Mouse (Mus musculus) skeletal muscle tissue, adult 2 months (tissue): ENCODE data around the gene Eng.

Source experiments
- DNase-seq: peaks from one replicate; pipeline ENCODE4 v3.0.0-alpha.2; 2012; ENCODE audit warnings: low read depth, low spot score

The Eng gene

DNA sequence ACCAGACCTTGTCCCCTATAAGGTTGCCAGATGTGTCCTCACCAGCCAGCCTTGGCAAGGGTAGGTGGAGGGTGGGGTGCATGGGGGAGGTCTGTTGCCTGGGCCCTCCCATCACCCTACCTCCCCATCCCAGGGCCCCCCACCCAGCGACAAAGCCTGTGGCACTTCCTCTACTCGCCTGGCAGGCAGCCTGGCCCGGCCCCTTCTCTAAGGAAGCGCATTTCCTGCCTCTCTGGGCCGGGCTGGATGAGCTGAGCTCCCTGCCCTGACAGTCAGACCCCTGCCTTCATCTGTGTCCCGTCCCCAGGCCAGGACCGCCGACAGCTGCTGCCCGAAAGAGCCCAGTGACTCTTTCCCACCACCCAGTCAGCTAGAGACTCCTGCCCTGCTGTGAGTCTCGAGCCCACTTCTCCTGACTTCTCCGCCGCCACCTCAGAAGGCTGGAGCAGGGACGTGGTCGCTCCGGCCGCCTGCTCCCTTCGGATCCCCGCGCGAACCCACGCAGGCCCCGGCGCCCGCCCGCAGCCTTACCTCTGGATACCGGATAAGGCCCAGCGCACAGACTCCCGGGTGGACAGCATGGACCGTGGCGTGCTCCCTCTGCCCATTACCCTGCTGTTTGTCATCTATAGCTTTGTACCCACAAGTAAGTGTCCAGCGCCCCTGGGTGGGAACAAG, at the start of gene Eng:
TSS of gene Eng (plus strand) at position 217 of the 678 bp plus-strand sequence.
- DNase-seq, result peak; percentile 51

GRCm38 (mm10) chr2:32596725-32597124, 49.7 kb upstream of the Eng start:
- DNase-seq, result no peak

- no peak for DNase-seq
Observed at GRCm38 (mm10) chr2:32597248-32597647, 49.1 kb upstream of the Eng start.

- DNase-seq, result no peak
Observed at GRCm38 (mm10) chr2:32597699-32598098, 48.7 kb upstream of the Eng start.

DNA sequence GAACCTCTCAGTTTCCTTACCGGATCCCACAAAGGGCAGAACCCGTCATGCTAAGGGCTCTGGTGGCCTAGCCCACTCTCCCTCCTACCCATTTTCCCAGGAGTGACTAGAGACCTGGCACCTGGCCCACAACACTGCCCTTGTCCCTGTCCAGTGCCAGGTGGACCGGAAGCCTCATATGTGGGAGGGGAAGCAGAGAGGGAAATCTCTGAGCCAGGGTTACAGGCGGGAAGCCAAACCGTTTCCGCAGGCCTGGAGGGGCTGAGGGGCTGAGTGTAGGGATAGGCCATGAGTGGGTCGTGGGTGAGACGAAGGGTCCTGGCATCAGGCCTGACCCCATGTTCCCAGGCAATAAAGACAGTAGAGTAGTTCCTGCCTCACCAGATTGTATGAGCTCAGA, 47.9 kb upstream of the Eng start:
- no peak for DNase-seq

DNA sequence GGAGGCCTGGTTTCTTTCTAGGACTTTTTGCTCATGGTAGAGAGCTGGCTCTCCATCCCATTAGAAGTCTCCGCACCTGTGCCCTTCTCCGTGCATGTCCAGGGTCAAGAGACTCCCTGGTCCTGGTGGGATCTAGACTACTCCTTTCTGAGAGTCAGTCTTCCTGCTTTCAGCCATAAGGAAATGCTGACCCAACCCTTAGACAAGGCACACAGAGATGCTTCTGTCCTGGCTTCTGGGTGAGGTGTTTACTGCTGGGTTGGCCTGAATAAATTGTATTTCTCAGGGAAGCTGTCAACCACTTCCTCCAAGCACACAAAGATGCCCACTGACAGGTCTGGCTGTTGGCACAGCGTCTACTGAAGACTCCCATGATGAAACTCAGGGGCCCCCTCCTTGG, 47.0 kb upstream of the Eng start, which contains the start of gene St6galnac6:
TSS of gene St6galnac6 (plus strand) at position 301 of the 400 bp plus-strand sequence.
- DNase-seq, result no peak

DNA sequence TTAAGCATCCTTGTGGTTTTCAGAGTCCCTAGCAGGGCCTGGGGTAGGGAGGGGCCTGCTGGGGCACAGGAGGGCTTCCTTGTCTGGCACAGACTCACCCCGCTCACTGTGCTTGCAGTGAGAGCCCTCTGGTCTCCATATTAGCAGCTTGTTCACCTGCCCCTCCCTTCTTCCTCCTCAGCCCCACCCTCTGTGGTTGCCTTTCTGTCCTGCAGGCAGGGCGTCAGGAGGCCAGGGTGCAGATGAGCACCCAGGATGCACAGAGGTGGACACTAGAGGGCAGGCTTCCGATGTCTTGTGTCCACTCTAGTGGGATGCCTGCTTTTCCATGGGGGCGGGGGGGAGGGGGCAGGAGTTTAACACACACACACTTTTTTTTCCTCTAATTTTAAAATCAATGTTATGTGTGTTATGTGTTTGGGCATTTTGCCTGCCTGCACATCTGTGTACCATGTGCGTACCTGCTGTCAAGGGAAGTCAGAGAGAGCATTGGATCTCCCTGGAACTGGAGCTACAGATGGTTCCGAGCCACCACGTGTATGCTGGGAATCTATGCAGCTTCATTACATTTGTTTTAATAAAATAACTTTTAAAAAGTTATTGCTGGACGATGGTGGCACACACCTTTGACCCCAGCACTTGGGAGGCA, 44.9 kb upstream of the Eng start:
- no peak for DNase-seq

DNA sequence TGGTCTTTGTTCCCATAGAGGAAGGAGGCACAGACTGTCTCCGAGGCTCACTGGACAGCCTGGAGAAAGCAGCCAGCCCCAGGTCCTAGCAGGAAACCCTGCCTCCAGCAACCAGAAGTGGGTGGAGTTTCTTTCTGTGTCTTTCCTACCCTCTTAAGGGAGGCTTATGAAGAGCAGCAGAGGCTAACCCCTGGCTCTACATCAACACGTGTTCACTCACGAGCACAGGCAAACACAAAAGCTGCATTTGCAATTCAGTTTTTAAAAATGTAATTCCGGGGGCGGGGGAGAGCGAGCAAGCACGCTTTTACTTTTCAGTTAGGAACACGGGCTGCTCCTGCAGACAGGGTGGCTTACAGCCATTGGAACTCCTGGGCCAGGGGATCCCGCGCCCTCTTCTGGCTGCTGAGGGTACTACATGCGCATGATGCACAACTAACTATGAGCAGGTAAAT, 43.8 kb upstream of the Eng start:
- DNase-seq, result peak; percentile 75

- DNase-seq, result no peak
Observed at GRCm38 (mm10) chr2:32604631-32605030, 41.8 kb upstream of the Eng start.

DNA sequence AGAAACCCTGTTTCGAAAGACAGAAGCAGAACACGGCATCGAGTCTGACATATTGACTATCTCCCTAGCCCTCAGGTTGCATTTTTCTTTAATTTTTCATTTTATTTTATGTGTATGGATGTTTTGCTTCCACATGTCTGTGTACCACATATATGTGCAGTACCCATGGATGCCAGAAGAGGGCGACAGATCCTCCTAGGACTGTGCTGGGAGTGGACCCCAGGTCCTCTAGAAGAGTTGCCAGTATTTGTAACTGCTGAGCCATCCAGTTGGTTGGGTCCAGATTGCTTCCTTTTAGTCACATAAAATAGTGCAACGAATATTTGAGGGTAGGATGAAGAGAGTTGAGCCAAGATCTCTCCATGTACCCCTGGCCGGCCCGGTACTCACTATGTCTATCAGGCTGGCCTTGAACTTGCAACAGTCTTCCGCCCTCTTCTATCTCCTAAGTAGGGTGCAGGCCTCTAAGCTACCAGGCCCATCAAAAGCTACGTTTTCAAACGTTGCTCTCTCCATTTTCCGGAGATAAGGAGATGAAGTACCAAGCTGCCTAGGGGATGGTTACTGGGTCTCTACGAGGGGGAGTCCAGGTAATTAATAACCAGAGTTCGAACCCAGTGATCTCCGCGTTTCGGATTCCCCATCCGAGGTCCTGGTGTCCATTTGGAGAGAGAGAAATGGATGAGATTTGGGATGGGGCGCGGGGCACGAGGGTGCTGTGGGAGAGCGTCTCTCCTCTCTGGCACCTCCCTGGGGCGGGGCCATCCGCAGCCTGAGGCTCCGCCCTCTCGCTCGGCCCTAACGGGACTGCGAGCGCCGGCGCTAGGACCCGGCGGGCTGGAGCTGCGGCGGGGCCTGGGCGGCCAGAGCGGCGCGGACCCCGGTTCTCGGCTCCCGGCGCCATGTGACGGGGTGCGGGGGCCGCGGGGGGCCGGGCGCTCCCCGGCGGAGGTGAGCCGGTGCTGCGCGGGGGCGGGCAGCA, 39.9 kb upstream of the Eng start:
- DNase-seq, result peak; percentile 78

DNA sequence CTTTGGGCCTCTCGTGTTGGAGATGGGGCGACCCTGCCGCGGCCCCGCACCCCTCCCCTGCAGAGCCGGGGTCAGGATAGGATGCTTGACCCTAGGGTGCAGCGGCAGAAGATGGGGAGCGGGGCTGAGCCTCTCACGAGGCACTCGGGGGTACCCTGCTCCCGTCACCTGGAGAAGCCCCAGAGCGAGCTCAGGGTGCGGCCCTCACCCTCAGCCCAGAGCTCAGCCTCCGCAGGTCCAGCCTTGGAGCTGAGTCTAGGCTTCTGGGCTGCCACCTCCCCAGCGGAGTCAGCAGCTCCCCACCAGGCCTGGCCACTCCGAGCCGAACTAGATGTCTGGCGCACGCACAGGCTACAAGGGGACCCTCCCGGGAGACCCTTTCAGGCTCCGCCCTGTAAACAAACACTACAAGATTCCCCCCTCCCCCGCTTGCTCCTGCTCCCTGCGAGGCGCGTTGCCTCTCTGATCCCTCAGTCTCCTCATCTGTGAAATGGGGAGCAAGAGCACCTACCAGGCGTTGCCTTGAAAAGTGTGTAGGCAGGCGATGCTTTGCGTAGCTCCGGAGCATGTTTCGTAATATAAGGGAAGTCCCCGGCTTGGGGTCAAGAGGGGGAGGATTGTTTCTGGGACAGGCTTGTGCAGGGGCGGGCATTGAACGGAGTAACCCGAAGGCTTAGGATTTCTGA, 39.0 kb upstream of the Eng start:
- no peak for DNase-seq

DNA sequence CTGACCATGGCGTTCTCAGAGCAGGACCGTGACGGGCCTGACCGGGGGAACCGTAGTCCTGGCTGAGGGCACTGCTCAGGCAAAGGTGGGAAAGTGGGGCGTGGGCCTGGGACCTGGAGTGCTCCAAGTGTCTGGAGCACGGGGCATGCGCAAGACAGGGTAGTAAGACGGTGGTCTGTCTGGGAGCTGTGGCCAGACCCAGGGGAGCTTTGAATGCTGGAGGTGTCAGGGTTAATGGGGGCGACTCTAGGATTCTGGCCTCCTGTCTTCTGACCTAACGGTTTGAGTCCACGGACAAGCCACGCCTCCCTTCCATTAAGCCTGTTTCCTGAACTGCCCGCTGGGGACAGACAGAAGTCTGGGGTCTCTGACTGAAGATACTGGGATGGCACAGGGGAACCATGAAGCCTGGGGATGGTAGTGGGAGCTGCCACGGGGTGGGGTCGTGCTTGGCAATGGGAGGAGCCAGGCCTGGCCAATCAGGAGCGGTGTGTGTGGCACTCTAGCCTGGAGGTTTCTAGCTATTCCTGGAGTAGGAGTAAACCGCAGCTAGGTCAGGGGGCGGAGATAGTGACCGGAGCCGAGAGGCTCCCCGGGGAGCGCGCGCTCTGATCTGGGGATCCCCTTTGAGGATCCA, 38.1 kb upstream of the Eng start:
- peak; percentile 91 for DNase-seq

GRCm38 (mm10) chr2:32608778-32609435, 37.5 kb upstream of the Eng start:
- no peak for DNase-seq

- DNase-seq, result no peak
Observed at GRCm38 (mm10) chr2:32610610-32611229, 35.7 kb upstream of the Eng start.

DNA sequence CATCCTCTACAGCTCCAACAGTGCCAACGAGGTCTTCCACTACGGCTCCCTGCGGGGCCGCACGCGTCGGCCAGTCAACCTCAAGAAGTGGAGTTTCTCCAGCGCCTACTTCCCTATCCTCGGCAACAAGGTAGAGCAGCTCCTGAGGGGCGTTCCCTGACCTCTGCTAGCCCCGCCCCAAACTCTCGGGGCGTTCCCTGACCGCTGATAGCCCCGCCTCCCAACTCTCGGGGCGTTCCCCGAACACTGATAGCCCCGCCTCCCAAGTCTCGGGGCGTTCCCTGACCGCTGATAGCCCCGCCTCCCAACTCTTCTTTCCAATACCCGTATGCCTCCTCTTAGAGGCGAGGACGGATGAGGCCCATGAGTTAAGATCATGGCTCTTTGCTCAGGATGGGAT, 34.1 kb upstream of the Eng start:
- no peak for DNase-seq

- no peak for DNase-seq
Observed at GRCm38 (mm10) chr2:32617109-32617508, 29.3 kb upstream of the Eng start.

- DNase-seq, result no peak
Observed at GRCm38 (mm10) chr2:32617601-32618000, 28.8 kb upstream of the Eng start.

DNA sequence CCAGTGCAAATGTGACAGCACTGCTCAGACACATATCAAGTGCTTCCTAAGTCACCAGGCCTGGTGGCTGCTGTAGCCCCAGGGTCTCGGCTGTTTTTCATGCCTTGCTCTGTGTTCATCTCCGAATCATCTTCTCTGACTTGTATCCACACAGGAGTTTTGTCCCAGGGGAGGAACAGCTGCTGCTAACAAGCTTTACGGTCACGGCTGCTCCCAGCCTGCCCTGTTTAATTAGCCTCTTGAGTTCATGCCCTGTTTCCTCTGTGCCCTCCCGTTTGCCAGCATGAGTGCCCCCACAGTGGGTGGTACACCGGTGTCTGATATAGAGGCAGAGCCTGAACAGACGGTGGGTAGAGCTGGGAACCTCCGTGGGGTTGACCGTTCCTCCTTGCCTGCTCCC, 28.3 kb upstream of the Eng start:
- DNase-seq, result no peak

- no peak for DNase-seq
Observed at GRCm38 (mm10) chr2:32620682-32621516, 25.5 kb upstream of the Eng start.
